Mouse (Mus musculus) adrenal gland, postnatal 4 days (tissue): Measurements from ENCODE around the gene Gja3. TPM values are rescaled to one million over a fixed set of nuclear protein-coding genes. Genes with fewer than 3 reads are reported as not detected.

Experiments used
- DNase-seq, 2 experiments: peaks; one replicate each; pipeline ENCODE4 v3.0.0; 2021 to 2022; ENCODE audit warnings: low spot score in 2 of 2, mixed read lengths in 2 of 2
- long read RNA-seq, 2 experiments: library from polyadenylated mRNA; stranded (forward); transcript quantifications; one replicate each; pipeline ENCODE4 v2.0.0; 2021
- total RNA-seq, 2 experiments: library from RNA; stranded (reverse); gene quantifications; 2 replicates each; pipeline ENCODE4 v1.2.3; 2021

Gja3 gene
- total RNA-seq: 1 to 10 TPM in 1 of 2 experiments, under 1 TPM in 1; 0.59 to 1.8 TPM
- long read RNA-seq, experiment 1, partial matches to known transcripts: 0 of 2 reads
- long read RNA-seq, experiment 1, other reads (novel, unspliced or antisense): 1 of 2 reads
- long read RNA-seq, experiment 2, transcript Gja3-202 (2 exons, 284 nt): major isoform, 5 of 6 reads
- long read RNA-seq, experiment 2, partial matches to known transcripts: 0 of 6 reads
- long read RNA-seq, experiment 2, other reads (novel, unspliced or antisense): 1 of 6 reads

- DNase-seq: no peak
Observed at GRCm38 (mm10) chr14:57057563-57058321, at the start of gene Gja3. Gene Gja3 (minus strand): TSS chr14:57058100.

DNA sequence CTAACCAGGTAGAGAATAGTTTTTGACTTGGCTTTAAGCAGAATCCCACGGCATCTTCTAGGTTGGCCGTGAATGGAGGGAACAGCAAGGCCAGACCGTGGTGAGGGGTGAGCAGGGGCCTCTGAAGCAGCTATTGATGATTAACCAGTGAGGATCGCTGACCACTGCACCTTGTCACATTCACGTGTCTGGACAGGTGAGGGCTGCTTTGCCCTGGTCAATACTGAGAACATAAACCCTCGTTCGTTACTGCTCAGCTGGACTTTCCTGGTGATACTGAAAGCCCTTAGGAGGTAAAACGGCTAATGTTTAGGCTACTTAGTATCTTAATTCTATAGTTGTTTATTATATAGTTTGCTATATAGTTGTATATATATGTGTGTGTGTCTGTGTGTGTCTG, 49.2 kb upstream of the Gja3 start:
- no peak for DNase-seq

DNA sequence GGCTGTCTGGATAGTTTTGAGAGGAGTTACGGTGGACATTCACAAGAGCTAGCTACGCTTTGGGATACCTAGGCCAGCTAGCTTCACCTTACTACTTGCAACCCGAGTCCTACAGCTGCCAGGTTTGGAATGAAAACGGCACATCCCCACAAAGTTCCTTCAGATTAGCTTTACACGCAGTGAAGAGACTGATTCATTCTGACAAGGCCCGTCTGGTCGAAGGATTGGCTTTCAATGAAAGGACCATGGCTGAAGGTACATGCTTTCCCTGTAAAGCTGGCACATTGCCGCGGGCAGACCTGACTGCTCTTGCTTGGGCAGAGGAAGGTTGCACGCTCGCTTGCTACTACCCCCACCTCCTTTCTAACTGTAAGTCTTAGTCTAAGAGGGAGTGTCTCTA, 47.8 kb upstream of the Gja3 start:
- no peak for DNase-seq

- DNase-seq: no peak
Observed at GRCm38 (mm10) chr14:57105111-57105510, 47.2 kb upstream of the Gja3 start.

DNA sequence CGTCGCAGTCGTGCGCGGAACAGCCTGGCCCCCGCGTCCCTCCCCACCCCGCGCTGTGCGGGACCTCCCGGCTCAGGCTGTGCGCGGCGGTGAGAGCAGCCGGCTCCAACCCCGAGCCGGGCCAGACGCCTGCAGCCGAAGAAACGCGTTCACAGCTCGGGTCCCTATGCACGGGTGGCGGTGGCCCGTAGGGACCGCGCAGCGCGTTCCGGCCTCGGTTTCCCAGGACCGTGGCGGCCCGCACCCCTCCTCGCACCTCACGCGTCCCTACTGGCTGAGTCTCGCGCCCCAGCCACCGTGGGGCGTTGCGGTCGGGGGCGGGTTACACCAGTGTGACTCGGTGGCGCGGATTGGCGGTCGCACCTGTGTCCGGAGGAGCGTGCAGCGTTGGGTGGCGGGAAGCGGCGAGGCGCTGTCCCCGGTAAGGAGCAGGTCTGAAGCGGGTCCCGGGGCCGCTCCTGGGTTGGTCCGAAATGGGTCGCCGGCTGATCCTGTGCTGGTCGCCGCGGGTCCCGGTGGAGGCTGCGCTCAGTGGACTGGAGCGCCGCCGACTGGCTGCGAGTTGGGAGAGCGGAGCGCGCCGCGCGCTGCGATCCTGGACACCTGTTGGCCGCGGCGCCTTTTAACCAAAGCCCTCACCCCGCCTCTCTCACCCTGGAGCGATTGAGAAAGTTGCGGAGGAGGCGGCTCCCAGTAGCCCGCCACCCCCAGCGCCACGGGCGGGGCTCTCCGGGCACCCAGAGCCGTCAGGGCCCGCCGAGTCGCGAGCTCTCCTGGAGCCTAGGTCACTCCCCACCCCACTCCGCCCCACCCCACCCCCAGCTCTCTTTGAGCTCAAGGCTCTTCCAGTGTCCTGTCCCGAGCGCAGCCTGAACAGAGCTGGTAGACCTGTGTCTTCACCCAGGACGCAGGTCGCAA, 46.5 kb upstream of the Gja3 start, which contains the start of gene Gjb2:
Gene Gjb2 (minus strand): TSS at position 597 of the 918 bp plus-strand sequence.
- DNase-seq: peak; percentile 10 to 18

DNA sequence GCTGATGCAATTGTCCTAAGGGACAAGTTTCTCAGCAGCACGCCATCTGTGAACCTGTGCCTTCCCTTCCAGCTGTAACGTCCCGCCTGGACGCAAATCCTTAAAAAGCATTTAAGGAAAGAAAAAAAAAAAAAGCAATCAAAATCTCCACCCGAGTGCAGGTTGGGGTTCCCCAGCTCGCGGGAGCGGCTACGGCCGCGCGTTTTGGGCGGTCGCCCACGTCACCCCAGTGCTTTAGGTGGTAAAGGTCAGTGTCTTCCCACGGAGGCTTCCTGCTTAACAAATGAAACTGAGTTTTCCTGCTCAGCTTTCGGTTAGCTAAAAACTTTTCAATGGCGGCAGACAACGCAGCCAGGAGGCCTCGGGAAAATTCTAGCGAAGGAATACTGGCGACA, 45.8 kb upstream of the Gja3 start:
- no peak for DNase-seq

GRCm38 (mm10) chr14:57103121-57103520, 45.2 kb upstream of the Gja3 start:
- no peak for DNase-seq

- no peak for DNase-seq
Observed at GRCm38 (mm10) chr14:57101623-57102022, 43.7 kb upstream of the Gja3 start.

DNA sequence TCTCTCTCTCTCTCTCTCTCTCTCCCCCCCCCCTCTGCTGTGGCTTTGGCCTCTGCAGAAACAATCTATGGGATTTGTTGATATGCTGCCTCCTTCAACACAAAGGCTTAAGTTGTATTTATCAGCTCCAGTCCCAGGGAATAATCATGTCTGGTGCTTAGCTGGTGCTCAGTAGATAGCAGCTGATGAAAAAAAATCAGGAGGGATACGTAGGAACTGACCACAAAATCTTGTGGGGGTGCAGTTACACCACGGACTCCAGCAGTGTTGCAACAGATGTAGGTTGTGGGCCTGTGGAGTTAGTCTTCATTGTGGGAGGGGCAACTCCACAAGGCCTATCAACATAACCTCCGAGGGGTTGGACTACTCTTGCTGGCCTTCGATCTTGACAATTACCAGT, 38.0 kb upstream of the Gja3 start:
- no peak for DNase-seq

- no peak for DNase-seq
Observed at GRCm38 (mm10) chr14:57093029-57093428, 35.1 kb upstream of the Gja3 start.

DNA sequence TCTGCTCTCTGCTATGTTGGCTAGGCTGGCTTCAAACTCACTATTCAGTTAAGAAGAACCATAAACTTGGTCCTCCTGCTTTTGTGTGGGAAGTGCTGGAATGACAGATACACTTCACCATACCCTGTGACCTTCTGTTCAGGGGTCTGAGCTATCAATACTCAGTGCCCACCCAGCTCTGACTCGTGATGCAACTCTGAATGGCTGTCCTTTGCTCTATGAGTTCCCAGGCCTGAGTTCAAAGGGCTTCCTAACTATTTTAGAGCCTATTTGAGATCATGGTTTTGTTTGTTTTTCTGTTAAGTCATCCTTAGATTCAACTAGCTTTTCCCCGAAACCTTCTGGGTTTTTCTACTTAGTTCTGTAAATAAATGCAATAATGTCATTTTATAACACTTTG, 32.1 kb upstream of the Gja3 start:
- no peak for DNase-seq

DNA sequence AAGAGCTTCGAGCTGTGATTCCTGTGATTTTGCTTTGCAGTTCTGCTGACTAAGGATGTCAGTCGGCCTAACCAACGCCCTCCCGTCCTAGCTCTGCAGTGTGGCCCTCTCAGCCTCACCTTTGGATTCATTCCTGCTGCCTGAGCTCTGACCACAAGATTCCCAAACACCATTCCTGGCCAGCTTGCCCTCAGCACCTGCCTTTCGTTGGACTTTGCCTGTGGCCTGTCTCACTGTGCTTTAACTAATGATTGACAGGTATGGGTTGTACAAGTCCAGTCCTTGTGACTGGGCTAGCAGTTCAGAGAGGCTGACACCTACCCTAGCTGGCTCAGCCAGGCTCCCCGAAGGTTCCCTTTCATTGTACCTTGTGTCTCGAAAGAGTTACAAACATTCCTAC, 31.2 kb upstream of the Gja3 start:
- no peak for DNase-seq

GRCm38 (mm10) chr14:57084180-57084668, 26.3 kb upstream of the Gja3 start:
- no peak for DNase-seq

DNA sequence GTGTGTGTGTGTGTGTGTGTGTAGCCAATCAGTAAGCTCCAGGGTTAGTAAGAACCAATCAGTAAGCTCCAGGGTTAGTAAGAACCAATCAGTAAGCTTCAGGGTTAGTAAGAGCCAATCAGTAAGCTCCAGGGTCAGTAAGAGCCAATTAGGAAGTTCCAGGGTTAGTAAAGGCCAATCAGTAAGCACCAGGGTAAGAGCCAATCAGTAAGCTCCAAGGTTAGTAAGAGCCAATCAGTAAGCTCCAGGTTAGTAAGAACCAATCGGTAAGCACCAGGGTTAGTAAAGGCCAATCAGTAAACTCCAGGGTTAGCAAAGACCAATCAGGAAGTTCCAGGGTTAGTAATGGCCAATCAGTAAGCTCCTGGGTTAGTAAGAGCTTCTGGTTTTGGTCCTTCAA, 25.0 kb upstream of the Gja3 start:
- DNase-seq: no peak

DNA sequence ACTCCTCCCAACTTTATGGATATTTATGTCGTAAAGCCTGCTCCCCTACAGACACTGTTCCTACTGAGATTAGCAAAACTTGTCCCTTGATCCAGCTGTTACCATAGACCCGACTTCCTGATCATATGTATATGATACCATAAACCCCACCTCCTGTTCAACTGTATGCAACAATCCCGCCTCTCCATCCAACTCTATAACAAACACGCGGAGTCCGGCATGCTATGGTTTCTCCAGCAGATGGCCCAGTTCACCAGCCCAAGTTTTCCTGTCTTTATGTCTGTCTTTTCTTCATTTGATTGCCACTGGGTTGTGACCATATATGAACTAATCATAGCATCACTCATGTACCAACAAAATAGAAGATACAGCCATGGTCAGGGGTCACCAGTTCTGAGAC, 17.6 kb upstream of the Gja3 start:
- DNase-seq: no peak

GRCm38 (mm10) chr14:57069906-57070305, 12.0 kb upstream of the Gja3 start:
- peak; percentile 7 to 20 for DNase-seq

DNA sequence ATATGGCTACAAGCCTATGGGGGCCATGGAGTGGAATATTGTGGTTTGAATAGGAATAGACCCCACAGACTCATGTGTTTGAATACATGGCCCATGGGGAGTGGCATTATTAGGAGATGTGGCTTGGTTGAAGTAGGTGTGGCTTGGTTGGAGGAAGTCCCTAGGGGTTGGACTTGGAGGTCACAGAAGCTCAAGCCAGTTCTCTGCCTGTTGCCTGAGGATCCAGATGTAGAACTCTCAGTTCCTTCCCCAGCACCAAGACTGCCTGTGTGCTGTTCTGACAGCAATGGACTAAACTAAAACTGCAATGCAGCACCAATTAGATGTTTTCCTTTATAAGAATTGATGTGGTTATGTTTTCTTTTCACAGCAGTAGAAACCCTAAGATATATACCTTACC, 8.2 kb upstream of the Gja3 start:
- DNase-seq: no peak

- DNase-seq: peak; percentile 24 to 57
Observed at GRCm38 (mm10) chr14:57060052-57060451, 2.2 kb upstream of the Gja3 start.

DNA sequence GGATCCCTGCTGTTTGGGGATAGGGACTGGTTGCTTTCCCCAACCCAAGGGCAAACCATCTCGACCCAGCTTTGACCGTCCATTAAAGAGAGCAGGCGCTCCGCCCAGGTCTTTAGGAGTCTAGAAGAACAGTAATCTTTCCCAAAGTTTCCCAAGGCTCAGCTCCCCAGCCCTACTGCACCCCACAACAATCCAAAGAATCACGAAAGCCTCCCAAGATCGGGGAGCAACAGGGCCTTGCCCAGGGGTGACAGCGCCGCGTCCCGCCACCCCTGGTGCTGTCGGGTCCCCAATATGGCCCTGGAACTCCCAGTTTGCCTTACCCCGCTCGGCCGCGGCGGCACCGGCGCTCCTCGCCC, 717 bp downstream of the Gja3 start:
- DNase-seq: no peak

DNA sequence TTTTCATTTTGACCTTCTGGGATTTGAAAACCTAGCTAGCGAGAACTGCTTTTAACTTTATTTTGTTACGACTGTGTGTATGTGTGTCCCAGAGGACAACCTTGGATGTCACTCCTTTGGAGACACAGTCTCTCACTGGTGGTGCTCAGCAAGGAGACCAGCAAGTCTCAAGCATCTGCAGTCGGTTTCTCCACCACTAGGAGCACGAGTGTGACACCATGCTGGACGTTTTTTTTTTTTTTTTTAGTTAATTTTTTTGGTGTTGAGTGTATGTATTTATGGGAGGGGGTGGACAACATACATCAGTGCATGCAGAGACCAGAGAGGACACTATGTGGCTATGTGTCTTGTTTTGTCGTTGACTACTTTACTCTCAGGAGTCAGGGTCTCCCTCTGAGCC, 5.2 kb downstream of the Gja3 start:
- no peak for DNase-seq

DNA sequence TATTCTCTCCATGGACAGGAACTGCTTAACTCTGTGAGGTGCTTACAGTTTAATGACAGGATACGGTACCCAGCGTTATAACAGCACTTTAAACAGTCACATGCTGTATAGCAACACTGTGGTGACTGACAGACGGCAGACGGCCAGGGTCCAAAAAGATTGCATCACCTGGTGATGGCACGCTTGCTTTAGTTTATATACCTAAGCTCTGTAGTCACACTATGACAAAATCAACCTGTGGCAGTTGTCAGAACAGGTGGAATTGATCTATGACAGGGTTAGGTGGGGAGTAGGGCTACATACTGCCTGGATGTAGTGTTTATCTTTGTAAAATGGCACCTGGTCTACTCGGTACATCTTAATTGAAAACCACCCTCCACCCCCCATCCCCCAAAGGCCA, 14.0 kb downstream of the Gja3 start:
- DNase-seq: no peak

DNA sequence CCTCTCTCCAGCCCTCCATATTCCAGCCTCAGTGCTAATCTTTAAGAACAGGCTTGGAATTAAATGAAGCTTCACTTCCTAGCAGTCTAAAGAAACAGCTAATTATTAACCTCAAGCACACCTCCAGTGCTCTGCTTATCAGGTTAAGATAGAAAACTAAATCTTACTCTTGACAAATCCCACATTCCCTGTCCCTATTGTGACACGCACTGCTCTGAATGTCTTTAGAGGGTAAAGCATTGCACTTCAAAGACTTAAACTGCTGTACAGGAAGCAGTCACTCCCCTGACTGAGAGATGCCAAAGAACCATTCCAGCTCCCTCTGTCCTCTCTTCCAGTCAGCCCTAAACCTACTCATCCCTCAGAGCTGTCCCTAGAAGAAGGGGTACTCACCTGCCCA, 16.5 kb downstream of the Gja3 start:
- no peak for DNase-seq
